Mouse (Mus musculus) lung, postnatal 14 days (tissue): ENCODE data around the gene Gabrb3.
"Not testable (repeated sequence)": the region's sequence is repeated elsewhere in the genome, so short reads cannot be mapped to it uniquely, and the experiment has no call there.

Experiments used
- DNase-seq: peaks from one replicate; pipeline ENCODE4 v3.0.0; 2021

Gabrb3 gene

DNA sequence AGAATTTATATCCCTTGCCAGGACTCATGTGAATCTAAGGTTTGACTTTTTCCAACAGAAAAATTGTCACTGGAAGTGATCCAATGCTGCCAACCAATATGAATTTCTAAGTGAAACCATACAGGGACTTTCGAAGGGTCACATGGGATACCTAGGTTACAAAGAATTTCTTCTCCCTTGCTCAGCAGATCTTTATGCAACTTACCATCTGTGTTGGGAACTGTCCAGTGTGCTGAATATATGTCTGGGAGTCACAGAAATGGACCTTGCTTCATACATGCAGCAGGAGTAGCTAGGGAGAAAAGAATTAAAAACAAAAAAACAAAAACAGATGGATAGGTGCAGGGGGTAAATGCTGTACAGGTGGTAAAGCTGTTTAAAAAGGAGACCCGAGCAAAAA is 327.3 kb downstream of the Gabrb3 start:
- no peak for DNase-seq

DNA sequence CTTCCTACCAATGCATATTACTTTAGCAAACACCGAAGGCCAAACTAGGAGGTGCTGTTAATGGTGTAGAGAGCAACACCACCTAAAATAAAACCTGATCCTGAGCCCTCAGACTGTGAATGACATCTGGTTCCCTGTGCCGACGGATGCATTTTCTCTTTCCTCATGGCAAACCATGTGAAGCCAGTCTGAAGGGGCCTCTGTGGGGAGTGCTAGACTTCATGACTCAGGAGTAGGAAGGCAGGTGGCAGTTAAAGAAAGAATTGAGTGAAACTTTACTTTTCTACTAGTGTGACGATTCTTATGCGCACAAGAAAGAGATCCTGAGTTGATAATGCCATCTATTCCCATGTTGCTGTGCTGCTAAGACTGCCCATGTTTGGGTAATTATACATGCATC is 341.0 kb downstream of the Gabrb3 start:
- no peak for DNase-seq

DNA sequence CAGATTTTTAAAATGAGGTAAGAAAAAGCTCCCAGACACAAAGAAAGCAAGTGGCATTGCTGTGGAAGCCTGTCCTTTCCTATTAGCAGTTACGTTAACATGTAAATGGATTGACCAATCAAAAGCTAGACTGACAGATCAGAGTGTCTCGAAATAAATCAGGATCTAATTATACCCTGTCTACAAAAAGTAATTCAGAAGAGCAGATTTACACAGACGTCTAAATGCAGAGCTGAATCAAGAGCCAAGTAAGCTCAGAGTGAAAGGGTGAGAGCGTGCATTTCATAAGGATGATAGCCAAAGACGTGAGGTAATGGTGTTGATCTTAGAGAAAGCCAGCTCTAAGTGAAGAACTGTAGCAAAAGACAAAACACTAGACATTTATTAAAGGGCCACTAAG is 359.3 kb downstream of the Gabrb3 start:
- no peak for DNase-seq

DNA sequence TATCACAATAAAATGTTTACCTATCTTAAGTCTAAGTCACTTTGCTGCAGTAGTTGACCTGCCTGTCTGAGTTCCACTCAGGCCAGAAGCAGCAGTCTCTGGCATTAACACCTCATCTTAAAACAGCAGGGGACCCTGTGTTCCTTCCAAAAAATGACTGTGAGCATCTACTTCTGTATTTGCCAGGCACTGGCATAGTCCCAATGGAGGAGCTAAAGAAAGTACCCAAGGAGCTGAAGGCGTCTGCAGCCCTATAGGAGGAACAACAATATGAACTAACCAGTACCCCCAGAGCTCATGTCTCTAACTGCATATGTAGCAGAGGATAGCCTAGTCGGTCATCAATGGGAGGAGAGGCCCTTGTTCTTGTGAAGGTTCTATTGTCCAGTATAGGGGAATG is 366.6 kb downstream of the Gabrb3 start:
- not testable (repeated sequence) for DNase-seq

DNA sequence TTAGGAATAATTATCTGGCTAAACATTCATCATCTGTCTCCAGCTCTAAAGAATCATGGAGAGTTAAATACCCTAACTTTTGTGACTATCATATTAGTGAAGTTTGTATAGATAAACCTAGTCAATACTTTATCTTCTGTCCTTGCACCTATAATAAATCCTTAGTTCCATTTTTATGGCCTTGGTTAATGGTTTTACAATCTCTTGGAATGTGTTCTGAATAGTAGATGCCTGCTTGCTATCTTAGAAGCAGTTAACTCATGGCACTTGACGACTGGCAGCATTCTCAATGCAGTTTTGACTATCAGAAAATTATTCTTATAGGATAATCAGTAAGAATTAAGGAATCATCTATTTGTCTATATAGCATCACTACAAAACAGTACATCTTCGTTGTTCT is 368.0 kb downstream of the Gabrb3 start:
- no peak for DNase-seq

DNA sequence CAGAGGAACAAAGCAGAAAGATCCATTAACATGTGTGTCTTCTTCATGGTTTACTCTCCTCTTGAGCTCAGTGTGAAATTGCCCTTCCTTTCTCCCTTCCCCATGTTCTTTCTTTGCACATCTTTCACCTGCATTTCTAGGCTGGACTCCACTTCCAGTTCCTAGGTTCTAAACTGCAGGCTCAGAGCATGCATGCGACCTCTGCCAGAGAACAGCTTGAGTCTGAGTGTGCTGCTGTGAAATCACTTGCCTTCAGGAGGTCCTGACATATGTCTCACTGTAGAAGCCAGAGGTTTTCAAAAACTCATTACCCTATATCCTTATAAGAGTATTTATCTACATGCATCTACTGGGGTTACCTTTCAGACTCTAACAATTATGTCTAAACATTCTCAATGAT is 383.8 kb downstream of the Gabrb3 start:
- DNase-seq = no peak

DNA sequence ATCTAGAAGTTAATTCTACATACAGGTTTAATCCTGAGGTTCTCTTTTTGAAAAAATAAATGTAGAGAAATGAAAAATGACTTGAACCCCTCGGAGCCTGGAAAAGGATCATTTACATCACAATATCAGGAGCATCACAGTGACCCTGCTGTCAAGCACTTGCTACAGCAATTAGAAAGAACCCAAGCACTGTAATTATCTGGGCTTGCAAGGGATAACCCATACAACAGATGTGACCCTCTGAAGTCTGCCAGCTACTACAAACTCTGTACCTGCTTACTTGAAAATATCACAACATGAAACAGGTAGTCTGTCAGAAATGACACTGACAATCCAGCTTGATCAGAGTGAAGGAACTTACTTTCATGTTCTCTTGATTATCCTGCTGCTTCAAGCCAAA is 394.2 kb downstream of the Gabrb3 start:
- DNase-seq = no peak

DNA sequence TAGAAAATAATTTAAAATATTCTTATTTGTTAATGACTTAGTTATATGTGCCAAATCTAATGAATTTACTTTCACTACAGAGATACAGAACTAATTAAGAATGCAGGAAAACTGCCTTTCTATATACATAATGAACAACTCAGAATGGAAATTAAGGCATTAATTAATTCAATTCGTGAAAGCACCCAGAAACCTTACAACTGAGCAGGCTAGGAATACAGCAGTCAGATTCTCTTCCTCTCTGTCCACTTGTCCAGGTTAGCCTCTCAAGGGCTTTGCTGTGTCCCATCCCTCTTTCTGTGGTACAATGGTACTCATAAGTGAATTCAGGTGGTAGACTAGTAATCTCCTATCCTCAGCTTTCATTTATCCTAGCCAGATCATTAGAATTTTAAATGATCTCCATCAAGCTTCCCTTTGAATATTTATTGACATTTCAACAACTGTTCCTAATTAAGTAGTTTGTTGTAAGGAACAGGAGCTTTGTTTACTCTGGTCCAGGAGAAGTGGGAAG is 422.9 kb downstream of the Gabrb3 start:
- DNase-seq = no peak

DNA sequence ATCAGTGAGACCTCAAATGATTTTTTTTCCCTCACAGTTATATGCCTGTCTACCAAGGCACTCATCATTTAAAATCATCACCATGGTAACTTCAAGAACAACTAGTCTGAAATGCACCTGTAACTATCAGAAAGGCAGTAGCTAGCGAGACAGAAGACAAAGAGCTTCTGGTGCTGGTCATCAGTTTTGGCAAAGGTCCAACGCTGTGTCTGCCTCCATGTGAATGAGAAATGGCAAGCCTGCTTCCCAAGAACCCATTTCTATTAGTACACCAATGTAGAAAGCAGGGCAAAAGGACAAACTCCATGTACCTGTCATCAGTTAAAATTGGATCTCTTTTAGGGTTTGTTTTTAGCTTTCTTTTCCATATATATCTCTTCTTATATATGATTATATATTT is 448.5 kb downstream of the Gabrb3 start:
- DNase-seq = no peak
